Mouse (Mus musculus) T-cell, adult 2 months (primary cell): Measurements from ENCODE around the gene Ptpro.

Experiments
- DNase-seq: peaks from one replicate; pipeline ENCODE4 v3.0.0; 2022; ENCODE audit warnings: low spot score

Ptpro gene

DNA sequence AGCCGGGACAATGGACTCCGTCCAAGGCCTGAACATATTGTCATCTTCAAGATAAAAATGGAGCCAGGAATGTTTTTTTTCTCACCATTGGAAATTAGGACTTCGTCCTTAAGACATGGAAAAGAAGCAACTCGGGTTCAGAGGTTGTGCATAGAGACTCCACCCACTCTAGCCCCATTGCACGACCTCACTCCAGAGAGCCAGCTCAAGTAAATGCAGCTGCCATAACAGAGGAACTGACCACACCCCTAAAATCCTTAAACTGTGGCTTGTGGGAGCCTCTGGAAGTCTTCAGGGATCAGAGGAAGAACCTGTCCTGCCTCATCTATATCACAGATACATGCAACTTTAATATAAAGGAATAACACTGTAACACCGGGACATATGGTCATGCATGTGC, 246.7 kb downstream of the Ptpro start:
- DNase-seq: no peak

- DNase-seq: no peak
Observed at GRCm38 (mm10) chr6:137503009-137503408, 250.9 kb downstream of the Ptpro start.

DNA sequence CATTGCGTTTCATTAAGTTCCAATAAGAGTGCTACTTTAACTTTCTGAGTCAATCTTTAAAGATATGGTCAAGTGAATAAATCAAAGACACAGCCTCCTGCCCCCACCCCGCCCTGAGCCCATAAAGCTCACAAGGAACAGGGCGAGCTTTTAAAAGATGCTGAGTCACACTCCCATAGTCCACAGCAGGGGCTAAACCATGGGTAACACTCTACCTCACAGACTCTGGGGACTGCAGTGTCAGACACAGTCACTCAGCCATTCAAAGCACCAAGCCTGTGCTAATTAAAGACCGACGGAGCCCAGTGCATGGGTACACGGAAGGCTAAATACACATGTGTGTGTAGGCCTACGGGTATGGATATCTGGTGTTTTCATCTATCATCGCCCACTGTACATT, 251.3 kb downstream of the Ptpro start:
- no peak for DNase-seq

DNA sequence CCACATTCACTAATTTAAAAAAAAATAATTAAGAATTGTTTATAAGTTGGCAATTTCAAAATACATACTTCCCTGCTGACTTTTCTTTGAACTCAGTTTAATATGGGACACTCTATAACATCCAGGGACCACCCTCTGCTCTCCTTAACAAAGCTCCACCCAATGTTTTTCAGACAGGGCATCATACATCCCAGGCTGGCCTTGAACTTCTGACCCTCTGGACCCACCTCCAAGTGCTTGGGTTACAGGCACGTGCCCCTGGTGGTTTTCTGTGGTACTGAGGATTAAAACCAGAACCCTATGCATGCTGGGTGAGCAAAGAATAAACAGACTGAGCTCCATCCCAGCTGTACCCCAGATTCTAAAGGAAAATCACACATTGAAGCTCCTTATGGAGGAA, 251.9 kb downstream of the Ptpro start:
- DNase-seq: no peak

DNA sequence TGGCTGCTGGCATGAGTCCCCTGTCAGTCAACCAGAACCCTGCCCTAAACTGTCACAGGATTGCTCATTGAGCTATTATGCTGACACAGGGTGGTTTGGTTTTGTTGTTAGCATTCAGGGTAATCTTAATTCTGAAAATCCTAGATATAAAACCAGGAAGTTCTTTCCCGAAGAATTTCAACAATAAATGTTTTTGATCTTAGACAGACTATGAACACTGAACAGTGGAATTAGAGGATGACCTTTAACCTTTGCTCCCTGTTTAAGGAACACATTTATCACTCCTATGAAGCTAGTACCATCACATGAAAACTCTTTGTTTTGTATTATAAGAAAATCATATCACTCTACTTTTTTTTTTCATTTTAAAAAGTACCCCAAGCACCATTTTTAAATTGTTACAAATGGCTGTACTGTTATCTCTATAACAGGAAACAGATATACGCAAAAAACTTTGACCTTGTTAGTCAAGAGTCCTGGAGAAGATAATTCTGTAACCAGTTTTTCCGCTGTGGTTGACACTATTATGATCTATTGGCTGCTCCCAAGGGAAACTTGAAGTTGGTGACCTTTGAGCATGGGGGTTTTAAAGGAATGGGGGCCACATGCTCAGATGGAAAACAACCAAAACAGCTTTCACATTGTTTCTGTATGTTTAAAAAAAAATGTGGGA, 253.6 kb downstream of the Ptpro start:
- DNase-seq: no peak

GRCm38 (mm10) chr6:137506563-137506962, 254.4 kb downstream of the Ptpro start:
- no peak for DNase-seq

DNA sequence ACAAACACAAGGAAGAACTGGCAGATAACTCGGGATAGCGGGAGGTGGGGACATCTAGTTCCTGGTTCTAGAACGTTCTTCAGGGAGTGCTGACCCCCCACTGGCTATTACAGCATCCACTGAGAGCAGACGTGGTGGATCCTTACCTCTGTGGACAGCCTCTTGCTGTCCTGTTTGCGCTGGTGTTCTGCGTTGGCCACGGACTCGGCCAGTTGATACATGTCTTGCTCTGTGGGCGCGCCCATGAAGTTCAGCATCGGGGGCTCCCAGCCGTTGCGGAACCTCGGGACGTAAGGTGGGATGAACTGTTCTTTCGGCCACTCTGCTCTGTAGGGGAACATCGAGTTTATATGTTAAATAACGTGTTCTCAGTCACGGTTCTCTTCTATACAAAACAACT, 256.8 kb downstream of the Ptpro start:
- no peak for DNase-seq

DNA sequence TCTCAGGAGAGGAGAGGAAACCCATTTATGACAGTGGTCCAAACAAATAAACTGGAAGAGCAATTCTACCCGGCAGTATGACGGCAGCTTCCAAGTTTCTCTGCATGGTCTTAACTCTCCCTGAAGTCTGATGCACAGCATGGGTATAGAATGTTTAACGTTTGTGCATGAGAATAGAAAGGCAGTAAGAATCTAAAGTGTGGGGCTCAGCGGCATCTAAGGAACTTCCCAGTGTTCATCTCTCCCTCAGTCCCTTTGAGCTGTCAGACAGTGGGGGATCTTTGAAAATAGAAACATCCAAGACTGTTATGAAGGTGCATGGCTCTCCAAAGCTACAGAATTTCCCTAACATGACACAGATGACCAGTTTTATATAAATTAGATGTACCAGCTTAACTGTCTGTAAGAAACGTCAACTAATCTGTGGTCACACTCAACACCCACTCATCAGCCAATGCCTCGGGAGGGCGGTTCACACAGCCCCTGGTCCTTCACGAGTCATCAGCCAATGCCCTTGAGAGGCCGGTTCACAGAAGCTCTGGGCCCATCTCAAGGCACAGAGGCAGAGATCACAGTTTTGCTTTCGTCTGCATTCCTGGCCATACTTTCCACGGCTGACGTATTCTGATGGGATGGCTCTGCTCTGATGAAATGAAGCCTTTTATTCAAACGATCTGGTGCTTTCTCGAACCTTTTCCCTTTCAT, 257.4 kb downstream of the Ptpro start:
- no peak for DNase-seq

DNA sequence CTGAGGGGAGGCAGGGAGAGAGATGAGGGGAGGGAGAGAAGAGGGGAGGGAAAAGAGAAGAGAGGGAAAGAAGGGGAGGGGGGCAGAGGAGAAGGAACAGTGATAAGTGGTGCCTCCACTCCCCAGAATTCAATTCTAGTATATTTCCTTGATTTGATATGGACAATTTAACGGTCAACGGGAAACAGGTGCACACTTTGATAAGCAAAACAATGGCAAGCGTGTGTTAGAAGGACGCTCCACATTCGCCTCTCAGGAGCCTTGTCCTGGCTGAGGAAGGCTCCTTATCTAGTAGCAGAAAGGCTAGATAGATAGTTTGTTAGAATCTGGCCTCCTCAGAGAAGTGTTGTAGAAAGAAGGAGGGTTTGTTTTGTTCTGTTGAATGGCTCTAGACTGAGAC, 260.6 kb downstream of the Ptpro start:
- no peak for DNase-seq
